Mouse (Mus musculus) spleen, embryonic (tissue): Measurements from ENCODE around the gene Samd4.

ENCODE experiments used
- CTCF ChIA-PET: fragments of 350-600 bp; sonication (Branson Sonifier 250); formaldehyde crosslinking; loops from one replicate; lab custom pipeline; 2022; lab: Charles Lee

Gene Samd4

GRCm38 (mm10) chr14:46908858-46909257 lies 26.2 kb downstream of the Samd4 start:
- CTCF ChIA-PET = no interaction called here

- CTCF ChIA-PET = no interaction called here
Observed at GRCm38 (mm10) chr14:46912496-46912895, 29.8 kb downstream of the Samd4 start.

GRCm38 (mm10) chr14:46914356-46914755 lies 31.7 kb downstream of the Samd4 start:
- CTCF ChIA-PET = no interaction called here

GRCm38 (mm10) chr14:46915555-46915954 lies 32.9 kb downstream of the Samd4 start:
- CTCF ChIA-PET = no interaction called here

GRCm38 (mm10) chr14:46916581-46916980 lies 33.9 kb downstream of the Samd4 start:
- CTCF ChIA-PET = no interaction called here

- CTCF ChIA-PET = no interaction called here
Observed at GRCm38 (mm10) chr14:46917136-46917535, 34.5 kb downstream of the Samd4 start.

GRCm38 (mm10) chr14:46917581-46917980 lies 34.9 kb downstream of the Samd4 start:
- CTCF ChIA-PET = no interaction called here

GRCm38 (mm10) chr14:46920496-46920895 lies 37.8 kb downstream of the Samd4 start:
- CTCF ChIA-PET = no interaction called here

GRCm38 (mm10) chr14:46921178-46921975 lies 38.7 kb downstream of the Samd4 start:
- CTCF ChIA-PET = no interaction called here

- CTCF ChIA-PET = no interaction called here
Observed at GRCm38 (mm10) chr14:46923931-46924330, 41.3 kb downstream of the Samd4 start.

- CTCF ChIA-PET = no interaction called here
Observed at GRCm38 (mm10) chr14:46924422-46924821, 41.8 kb downstream of the Samd4 start.

GRCm38 (mm10) chr14:46928556-46928955 lies 45.9 kb downstream of the Samd4 start:
- CTCF ChIA-PET = no interaction called here

GRCm38 (mm10) chr14:46932121-46932520 lies 49.5 kb downstream of the Samd4 start:
- CTCF ChIA-PET = no interaction called here

GRCm38 (mm10) chr14:46932708-46933107 lies 50.1 kb downstream of the Samd4 start:
- CTCF ChIA-PET = no interaction called here

- CTCF ChIA-PET = no interaction called here
Observed at GRCm38 (mm10) chr14:46941077-46941476, 58.4 kb downstream of the Samd4 start.

GRCm38 (mm10) chr14:46941896-46942812 lies 59.5 kb downstream of the Samd4 start:
- CTCF ChIA-PET = no interaction called here

GRCm38 (mm10) chr14:46944411-46944810 lies 61.8 kb downstream of the Samd4 start:
- CTCF ChIA-PET = no interaction called here

GRCm38 (mm10) chr14:46945903-46946490 lies 63.3 kb downstream of the Samd4 start:
- CTCF ChIA-PET = interaction anchor here (0.5 kb wide), 1 partner anchor 39 kb away, joined by 3 read pairs; no protein-coding TSS in a partner anchor

- CTCF ChIA-PET = no interaction called here
Observed at GRCm38 (mm10) chr14:46947644-46948043, 65.0 kb downstream of the Samd4 start.

- CTCF ChIA-PET = no interaction called here
Observed at GRCm38 (mm10) chr14:46950527-46951384, 68.1 kb downstream of the Samd4 start.

- CTCF ChIA-PET = no interaction called here
Observed at GRCm38 (mm10) chr14:46952264-46952663, 69.6 kb downstream of the Samd4 start.
